Mouse (Mus musculus) testis, adult 2 months (tissue): Measurements from ENCODE around the gene E4f1. TPM values are rescaled to one million over a fixed set of nuclear protein-coding genes. Genes with fewer than 3 reads are reported as not detected.
"Not testable (repeated sequence)": the region's sequence is repeated elsewhere in the genome, so short reads cannot be mapped to it uniquely, and the experiment has no call there.

Experiments used
- H3K27ac ChIP-seq: fragments of 200-500 bp; 2 replicates; pipeline ENCODE4 v1.5.1; 2012; ENCODE audit warnings: low read depth, low read length; ENCODE audit not compliant: control insufficient read depth, insufficient read depth
- H3K27me3 ChIP-seq: fragments of 200-500 bp; 2 replicates; pipeline ENCODE4 v1.6.1; 2012; ENCODE audit warnings: mild to moderate bottlenecking, low read length, moderate library complexity; ENCODE audit not compliant: control insufficient read depth, insufficient read depth
- H3K36me3 ChIP-seq: fragments of 200-500 bp; 2 replicates; pipeline ENCODE4 v1.6.1; 2012; ENCODE audit warnings: mild to moderate bottlenecking, low read length; ENCODE audit not compliant: control insufficient read depth, insufficient read depth
- H3K4me1 ChIP-seq: fragments of 200-500 bp; 2 replicates; pipeline ENCODE4 v1.6.1; 2012; ENCODE audit warnings: low read length; ENCODE audit not compliant: control insufficient read depth, insufficient read depth
- H3K4me3 ChIP-seq: fragments of 200-500 bp; 2 replicates; pipeline ENCODE4 v1.5.1; 2012; ENCODE audit warnings: low read depth, mild to moderate bottlenecking, low read length, moderate library complexity, mixed read lengths; ENCODE audit not compliant: control insufficient read depth
- CTCF ChIP-seq: fragments of 200-500 bp; IDR thresholded peaks from 2 replicates; pipeline ENCODE4 v1.5.1; 2012; ENCODE audit warnings: low read depth, mild to moderate bottlenecking, inconsistent platforms, low read length, moderate library complexity; ENCODE audit not compliant: control insufficient read depth, insufficient read depth, insufficient replicate concordance
- POLR2A ChIP-seq: fragments of 200-500 bp; IDR thresholded peaks from 2 replicates; pipeline ENCODE4 v1.6.1; 2012; ENCODE audit warnings: low read depth, mild to moderate bottlenecking, inconsistent platforms, low read length, moderate library complexity; ENCODE audit not compliant: control insufficient read depth
- polyA plus RNA-seq: library from polyadenylated mRNA; depleted of rRNA; stranded (reverse); fragments of >200 nt; gene quantifications from 2 replicates; pipeline ENCODE4 v1.2.3, GENCODE M21; 2012

E4f1 gene
- polyA plus RNA-seq, 1 experiment = 69.3 TPM

DNA sequence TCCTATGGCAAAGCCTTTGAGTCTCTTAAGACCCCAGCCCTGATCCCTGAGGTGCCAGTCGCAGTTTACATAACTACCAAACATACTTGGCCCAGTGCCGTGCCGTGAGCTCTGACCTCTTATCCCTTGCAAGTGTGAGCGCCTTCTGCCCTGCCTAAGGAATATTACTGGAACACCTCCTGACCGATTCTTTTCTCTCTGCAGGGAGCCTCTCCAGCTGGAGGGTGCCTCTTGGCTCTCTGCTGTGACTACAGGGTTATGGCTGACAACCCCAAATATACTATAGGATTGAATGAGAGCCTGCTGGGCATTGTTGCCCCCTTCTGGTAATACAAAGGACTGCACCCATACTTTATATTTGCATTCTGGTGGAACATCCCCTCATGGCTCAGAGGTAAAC, 33.1 kb downstream of the E4f1 start:
- Histone ChIP-seq H3K36me3 (no peaks in the 10 kb centered on the region), H3K4me3 (no peak overlapping the region), H3K4me1 (no peaks in the 10 kb centered on the region), H3K27me3 (no peaks in the 10 kb centered on the region), H3K27ac (no peak overlapping the region)
- TF ChIP-seq POLR2A = no peak
- no peak; the same call in 1 of the 2 replicates for TF ChIP-seq CTCF

DNA sequence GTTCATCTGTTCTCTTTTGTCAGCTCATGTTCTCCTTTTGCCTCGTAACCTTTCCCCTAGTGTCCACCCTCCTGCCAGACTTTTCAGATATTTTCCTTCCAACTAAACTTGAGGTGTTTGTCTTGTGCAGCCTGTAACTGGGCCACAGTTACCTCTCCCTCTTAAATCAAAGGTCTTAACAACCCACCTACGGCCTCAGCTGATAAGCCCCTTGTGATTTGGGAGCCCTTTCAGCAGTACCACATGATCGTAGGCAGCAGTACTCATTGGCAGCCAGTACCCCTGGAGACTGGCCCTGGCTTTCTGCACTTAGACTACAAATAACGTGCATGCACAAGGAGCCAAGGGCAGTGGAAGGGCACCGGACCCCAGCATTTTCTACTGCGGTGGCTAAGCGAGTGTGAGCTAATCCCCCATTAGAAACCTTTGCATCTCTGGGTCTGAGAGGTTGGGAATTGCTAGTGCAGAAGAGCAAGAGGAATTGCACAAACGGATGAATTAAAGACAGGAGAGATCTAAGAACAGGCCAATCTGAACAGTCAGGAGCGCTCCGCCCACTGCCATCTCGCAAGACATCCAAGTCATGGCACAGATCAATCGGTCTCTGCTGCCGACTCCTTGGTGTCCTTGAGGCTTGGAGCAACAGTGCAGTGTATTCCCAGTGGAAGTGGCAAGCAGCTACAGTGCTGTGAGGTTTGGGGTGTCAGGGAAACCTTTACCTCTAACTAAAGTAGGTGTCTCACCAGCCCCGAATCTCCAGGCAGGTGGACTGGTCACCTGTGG, 40.7 kb downstream of the E4f1 start:
- no peaks in the 10 kb centered on the region for H3K36me3 ChIP-seq
- no peaks in the 10 kb centered on the region for H3K27me3 ChIP-seq
- TF ChIP-seq CTCF (no peak), POLR2A (no peak)
- H3K4me1 ChIP-seq = peaks cover 4% of the 10 kb centered on the region
- H3K27ac ChIP-seq = no peak overlapping the region
- H3K4me3 ChIP-seq = no peak overlapping the region

DNA sequence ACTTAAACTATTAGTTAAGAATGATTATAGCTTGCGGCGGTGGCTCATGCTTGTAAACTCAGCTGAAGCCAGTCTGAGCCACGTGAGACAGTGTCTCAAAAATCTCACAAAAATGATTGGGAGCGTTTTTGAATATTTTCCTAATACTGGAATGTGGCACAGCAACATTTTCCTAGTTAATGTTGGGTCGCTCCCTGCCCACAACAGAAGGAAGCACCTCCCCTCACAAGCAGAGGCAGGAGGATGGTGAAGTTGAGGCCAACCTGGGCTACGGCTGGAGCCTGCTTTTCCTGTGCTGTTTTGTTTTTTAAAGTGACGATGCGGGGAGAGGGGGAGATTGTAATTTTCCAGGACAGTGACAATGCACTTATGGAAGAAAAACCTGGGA, 42.9 kb downstream of the E4f1 start:
- no peaks in the 10 kb centered on the region for H3K36me3 ChIP-seq

DNA sequence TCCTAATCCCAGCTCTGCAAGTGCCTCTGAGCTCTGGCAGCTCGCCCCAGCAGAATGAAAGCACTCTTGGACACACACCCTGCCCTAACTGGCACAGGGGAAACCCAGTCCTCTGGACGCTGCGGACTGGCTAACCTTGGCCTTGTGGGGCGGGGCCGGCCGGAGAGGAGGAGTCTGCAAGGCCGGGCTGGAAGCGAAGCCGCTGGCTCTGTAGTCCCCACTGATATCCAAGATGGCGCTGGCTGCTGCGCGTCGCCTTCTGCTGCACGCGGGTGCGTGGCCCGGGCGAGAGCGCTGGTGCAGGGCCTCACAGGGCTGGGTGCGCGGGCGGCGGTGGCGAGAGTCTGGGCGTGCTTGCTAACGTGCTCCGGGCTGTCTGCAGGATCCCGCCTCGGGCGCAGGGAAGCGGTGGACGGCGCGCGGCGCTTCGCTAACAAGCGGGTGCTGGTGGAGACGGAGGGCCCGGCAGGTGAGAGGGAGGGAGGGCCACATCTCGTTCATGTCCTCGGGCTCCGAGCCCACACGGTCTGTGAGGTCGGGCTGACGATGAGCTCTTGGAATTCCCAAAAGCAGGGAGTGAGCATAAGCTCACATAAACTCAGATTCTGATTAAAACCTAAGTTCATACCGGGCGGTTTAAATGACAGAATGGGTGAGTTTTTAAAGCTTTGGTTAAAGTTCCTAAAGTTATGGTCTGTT, 43.5 kb downstream of the E4f1 start, which contains the start of gene Eci1:
TSS of gene Eci1 (plus strand) at position 171 of the 699 bp plus-strand sequence.
- no peaks in the 10 kb centered on the region for H3K27me3 ChIP-seq
- peak within 1 kb of the TSS; percentile 94 for H3K27ac ChIP-seq
- TF ChIP-seq POLR2A = peak; percentile 90
- TF ChIP-seq CTCF = no peak
- peak within 1 kb of the TSS; percentile 94 for H3K4me3 ChIP-seq
- H3K4me1 ChIP-seq = peaks cover 4% of the 10 kb centered on the region
- H3K36me3 ChIP-seq = no peaks in the 10 kb centered on the region

More for the DNA sequence above, 42.9 kb downstream of the E4f1 start:
- no peak for TF ChIP-seq POLR2A
- peaks cover 4% of the 10 kb centered on the region for H3K4me1 ChIP-seq
- no peaks in the 10 kb centered on the region for H3K27me3 ChIP-seq
- H3K27ac ChIP-seq = peak overlapping the region; percentile 94
- peak overlapping the region; percentile 94 for H3K4me3 ChIP-seq

DNA sequence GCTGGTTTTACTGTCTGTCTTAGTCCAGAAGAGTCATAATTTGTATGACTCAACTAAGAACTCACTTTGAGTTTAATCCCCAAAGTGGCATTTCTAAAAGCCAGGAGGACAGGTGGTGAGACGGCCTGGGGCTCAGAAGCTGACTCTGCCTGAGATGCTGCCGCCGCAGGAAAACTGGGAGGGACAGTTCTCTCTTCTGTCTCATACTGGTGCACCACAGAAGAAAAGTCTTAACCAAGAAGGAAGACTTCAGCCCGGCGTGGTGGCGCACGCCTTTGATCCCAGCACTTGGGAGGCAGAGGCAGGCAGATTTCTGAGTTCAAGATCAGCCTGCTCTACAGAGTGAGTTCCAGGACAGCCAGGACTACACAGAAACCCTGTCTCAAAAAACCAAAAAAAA, 44.2 kb downstream of the E4f1 start:
- Histone ChIP-seq H3K4me1 (peaks cover 4% of the 10 kb centered on the region), H3K4me3 (no peak overlapping the region; the same call in 1 of the 2 replicates), H3K27ac (no peak overlapping the region), H3K36me3 (no peaks in the 10 kb centered on the region; the same call in 1 of the 2 replicates), H3K27me3 (no peaks in the 10 kb centered on the region)
- TF ChIP-seq POLR2A = no peak

DNA sequence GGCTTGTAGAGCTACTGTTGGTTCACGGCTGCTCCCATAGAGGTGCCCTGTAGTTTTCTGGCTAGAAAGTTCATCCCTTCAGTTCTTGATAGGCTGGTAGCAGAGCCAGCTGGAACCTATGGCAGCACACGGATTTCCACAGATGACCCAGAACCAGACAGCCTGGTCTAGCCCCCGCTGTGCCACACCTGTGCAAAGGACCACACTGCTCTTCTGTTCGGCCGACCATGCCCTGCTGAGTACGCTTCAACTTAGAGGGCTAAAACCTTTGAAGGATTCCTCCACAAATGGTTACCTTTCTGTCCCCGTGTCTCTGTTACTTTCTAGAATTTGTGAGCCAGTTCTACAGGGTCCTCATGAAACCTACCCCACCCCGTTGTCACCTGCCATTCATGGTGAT, 44.8 kb downstream of the E4f1 start:
- not testable (repeated sequence) for H3K27ac ChIP-seq, H3K4me1 ChIP-seq, H3K27me3 ChIP-seq, H3K4me3 ChIP-seq, H3K36me3 ChIP-seq

DNA sequence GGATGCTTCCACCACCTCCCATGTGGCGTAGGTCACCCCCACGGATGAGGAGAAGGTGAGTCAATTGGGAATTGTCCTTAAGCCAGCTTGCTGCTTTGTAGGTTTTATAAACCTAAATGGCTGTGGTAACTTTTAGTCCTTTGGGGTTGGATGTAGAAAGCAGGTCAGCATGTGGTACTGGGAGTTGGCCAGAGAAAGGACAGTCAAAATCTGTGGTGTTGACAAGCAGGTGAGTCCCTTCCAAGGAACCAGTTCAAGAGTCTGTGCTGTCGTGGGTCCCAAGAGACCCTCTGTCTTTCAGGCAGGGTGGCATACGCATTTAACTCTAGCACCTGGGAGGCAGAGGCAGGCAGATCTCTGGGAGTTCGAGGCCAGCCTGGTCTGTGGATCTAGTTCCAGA, 45.6 kb downstream of the E4f1 start:
- no peak for TF ChIP-seq CTCF
- no peak for TF ChIP-seq POLR2A
- H3K36me3 ChIP-seq = no peaks in the 10 kb centered on the region; the same call in 1 of the 2 replicates
- no peak overlapping the region for H3K27ac ChIP-seq
- no peaks in the 10 kb centered on the region for H3K27me3 ChIP-seq
- peaks cover 4% of the 10 kb centered on the region for H3K4me1 ChIP-seq
- H3K4me3 ChIP-seq = no peak overlapping the region
